Mouse (Mus musculus): ENCODE measurements around the gene Fgd3. TPM values are rescaled to one million over a fixed set of nuclear protein-coding genes. Genes with fewer than 3 reads are reported as not detected.

Gene Fgd3
- polyA plus RNA-seq, 1 experiment from 2014 or later: 0.95 TPM

DNA sequence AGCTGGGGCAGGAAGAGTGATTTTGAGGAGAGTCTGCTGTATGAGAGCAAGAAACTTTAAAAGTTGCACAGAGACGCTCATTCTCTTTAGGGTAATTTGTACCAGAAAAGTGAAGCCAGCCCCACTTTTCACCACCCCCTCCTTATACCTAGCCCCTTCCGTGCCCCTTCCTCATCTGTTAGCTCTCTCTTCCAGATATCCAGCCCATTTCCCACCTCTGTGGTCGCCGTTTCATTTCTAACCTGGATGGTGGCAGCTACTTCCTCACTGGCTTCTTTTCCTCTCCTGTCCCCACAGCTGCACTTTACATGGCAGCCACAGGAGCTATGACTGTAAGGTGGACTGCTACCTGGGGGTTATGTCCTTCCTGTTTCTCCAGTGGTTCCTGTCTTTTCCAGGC lies 100.7 kb downstream of the Fgd3 start:
- ATAC-seq (replicated peaks; ENCODE audit: insufficient number of reproducible peaks, low FRiP score, low TSS enrichment, low read depth) (no peak), DNase-seq (ENCODE audit: low spot score) (no peak)
- Histone ChIP-seq H3K27me3 (ENCODE audit: control insufficient read depth, insufficient read depth, low read length) (no peaks in the 10 kb centered on the region), H3K9me3 (replicated peaks; ENCODE audit: control insufficient read depth, low read length) (no peaks in the 10 kb centered on the region), H3K4me1 (ENCODE audit: control insufficient read depth, insufficient read depth, low read length) (peaks cover 2% of the 10 kb centered on the region; the same call in 1 of the 2 replicates), H3K27ac (replicated peaks; ENCODE audit: low read depth, low read length) (no peak overlapping the region), H3K4me3 (ENCODE audit: low read depth, low read length) (no peak overlapping the region), H3K4me2 (ENCODE audit: low read depth, low read length) (no peak overlapping the region), H3K9ac (replicated peaks; ENCODE audit: low read length) (no peak overlapping the region), H3K36me3 (replicated peaks; ENCODE audit: control insufficient read depth, insufficient read depth, low read depth, low read length) (no peaks in the 10 kb centered on the region)
- WGBS: 79% methylated on average over 4 of the region's 4 CpGs

DNA sequence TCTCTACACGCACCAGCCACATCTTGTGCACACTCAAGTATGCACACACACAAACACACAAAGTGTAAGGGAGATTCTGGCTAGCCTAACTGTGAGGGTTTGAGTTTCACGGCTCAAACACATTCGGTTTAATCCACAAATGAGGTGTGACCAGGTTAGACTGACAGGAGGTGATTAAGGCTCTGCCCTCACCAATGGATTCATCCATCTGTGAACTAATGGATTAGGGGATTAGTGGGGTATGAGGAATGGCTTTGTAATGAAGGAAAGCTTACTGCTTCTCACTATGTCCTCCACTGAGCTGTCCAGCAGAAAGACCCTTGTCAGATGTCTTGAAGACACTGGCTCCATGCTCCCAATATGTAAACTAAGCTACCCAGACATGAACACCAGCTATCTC lies 101.5 kb downstream of the Fgd3 start:
- H3K9me3 ChIP-seq (replicated peaks; ENCODE audit: control insufficient read depth, low read length): no peaks in the 10 kb centered on the region
- 58% methylated on average over 3 of the region's 3 CpGs for WGBS
- H3K4me2 ChIP-seq (ENCODE audit: low read depth, low read length): no peak overlapping the region
- H3K9ac ChIP-seq (replicated peaks; ENCODE audit: low read length): no peak overlapping the region
- DNase-seq (ENCODE audit: low spot score): peak; percentile 6
- no peak overlapping the region for H3K27ac ChIP-seq (replicated peaks; ENCODE audit: low read depth, low read length)
- no peaks in the 10 kb centered on the region for H3K36me3 ChIP-seq (replicated peaks; ENCODE audit: control insufficient read depth, insufficient read depth, low read depth, low read length)
- peaks cover 2% of the 10 kb centered on the region; the same call in 1 of the 2 replicates for H3K4me1 ChIP-seq (ENCODE audit: control insufficient read depth, insufficient read depth, low read length)
- H3K27me3 ChIP-seq (ENCODE audit: control insufficient read depth, insufficient read depth, low read length): no peaks in the 10 kb centered on the region
- no peak for ATAC-seq (replicated peaks; ENCODE audit: insufficient number of reproducible peaks, low FRiP score, low TSS enrichment, low read depth)
- H3K4me3 ChIP-seq (ENCODE audit: low read depth, low read length): no peak overlapping the region

DNA sequence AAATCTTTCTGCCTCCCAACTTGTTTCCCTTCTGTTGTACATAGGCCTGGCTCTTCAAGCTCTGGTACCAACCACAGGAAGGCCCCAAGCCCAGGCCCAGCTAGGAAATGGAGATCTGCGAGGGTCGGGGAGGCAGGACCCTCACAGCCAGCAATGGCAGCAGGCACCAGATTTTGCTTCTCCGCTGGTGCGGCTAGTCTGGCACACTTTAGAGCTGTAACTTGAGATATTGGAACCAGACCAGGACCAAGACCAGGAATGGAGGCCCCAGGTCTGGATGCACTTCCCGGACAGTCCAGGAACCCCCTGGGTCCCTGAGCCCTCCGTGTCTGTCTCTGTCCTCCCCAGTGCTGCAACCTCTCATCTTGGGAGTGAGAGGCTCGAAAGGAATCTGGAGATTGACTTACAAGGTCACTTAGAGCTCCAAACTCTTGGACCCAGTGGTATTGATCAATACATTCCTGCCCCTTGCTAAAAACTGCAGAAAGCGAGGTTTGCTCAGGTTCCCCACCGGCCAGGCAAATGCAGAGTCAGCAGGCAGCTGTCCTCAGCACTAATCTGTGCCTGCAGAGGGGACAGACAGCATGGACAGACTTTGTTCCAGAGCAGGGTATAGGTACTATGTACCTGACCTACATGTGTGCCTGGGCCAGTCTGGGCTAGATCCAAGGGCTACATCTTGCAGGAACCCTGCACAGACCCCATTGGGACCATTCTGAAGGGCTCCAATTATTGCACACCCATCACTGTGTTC lies 103.1 kb downstream of the Fgd3 start:
- peak; percentile 46 for DNase-seq (ENCODE audit: low spot score)
- H3K27ac ChIP-seq (replicated peaks; ENCODE audit: low read depth, low read length): no peak overlapping the region
- 41% methylated on average over 9 of the region's 9 CpGs for WGBS
- H3K36me3 ChIP-seq (replicated peaks; ENCODE audit: control insufficient read depth, insufficient read depth, low read depth, low read length): no peaks in the 10 kb centered on the region
- ATAC-seq (replicated peaks; ENCODE audit: insufficient number of reproducible peaks, low FRiP score, low TSS enrichment, low read depth): no peak
- H3K4me3 ChIP-seq (ENCODE audit: low read depth, low read length): no peak overlapping the region
- H3K4me2 ChIP-seq (ENCODE audit: low read depth, low read length): no peak overlapping the region; the same call in 1 of the 2 replicates
- H3K9me3 ChIP-seq (replicated peaks; ENCODE audit: control insufficient read depth, low read length): no peaks in the 10 kb centered on the region
- H3K4me1 ChIP-seq (ENCODE audit: control insufficient read depth, insufficient read depth, low read length): peaks cover 2% of the 10 kb centered on the region; the same call in 1 of the 2 replicates
- no peaks in the 10 kb centered on the region for H3K27me3 ChIP-seq (ENCODE audit: control insufficient read depth, insufficient read depth, low read length)
- no peak overlapping the region for H3K9ac ChIP-seq (replicated peaks; ENCODE audit: low read length)

DNA sequence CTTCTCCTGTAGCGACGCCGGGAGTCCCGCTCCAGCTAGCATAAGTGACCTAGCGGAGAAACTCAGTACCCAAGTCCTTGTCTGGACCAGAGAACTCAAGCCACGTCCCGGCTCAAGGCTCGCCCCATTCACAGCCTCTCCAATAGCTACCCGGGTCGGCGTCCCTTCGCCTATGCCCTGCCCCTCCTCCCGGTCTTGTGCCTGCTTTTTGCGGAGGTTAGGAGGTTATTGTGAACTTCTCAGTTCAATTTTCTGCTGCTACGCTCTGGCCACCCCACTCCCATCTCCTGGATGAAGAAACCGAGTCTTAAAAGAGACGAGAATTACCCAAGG lies 103.9 kb downstream of the Fgd3 start:
- peaks cover 2% of the 10 kb centered on the region; the same call in 1 of the 2 replicates for H3K4me1 ChIP-seq (ENCODE audit: control insufficient read depth, insufficient read depth, low read length)
- ATAC-seq (replicated peaks; ENCODE audit: insufficient number of reproducible peaks, low FRiP score, low TSS enrichment, low read depth) (no peak; the same call in 1 of the 2 replicates), DNase-seq (ENCODE audit: low spot score) (no peak)
- 3% methylated on average over 17 of the region's 17 CpGs for WGBS
- H3K27ac ChIP-seq (replicated peaks; ENCODE audit: low read depth, low read length): no peak overlapping the region
- H3K4me2 ChIP-seq (ENCODE audit: low read depth, low read length): peak overlapping the region; percentile 89
- H3K27me3 ChIP-seq (ENCODE audit: control insufficient read depth, insufficient read depth, low read length): no peaks in the 10 kb centered on the region
- no peaks in the 10 kb centered on the region for H3K36me3 ChIP-seq (replicated peaks; ENCODE audit: control insufficient read depth, insufficient read depth, low read depth, low read length)
- H3K9ac ChIP-seq (replicated peaks; ENCODE audit: low read length): peak overlapping the region; percentile 45
- no peaks in the 10 kb centered on the region for H3K9me3 ChIP-seq (replicated peaks; ENCODE audit: control insufficient read depth, low read length)
- peak overlapping the region; percentile 76 for H3K4me3 ChIP-seq (ENCODE audit: low read depth, low read length)

DNA sequence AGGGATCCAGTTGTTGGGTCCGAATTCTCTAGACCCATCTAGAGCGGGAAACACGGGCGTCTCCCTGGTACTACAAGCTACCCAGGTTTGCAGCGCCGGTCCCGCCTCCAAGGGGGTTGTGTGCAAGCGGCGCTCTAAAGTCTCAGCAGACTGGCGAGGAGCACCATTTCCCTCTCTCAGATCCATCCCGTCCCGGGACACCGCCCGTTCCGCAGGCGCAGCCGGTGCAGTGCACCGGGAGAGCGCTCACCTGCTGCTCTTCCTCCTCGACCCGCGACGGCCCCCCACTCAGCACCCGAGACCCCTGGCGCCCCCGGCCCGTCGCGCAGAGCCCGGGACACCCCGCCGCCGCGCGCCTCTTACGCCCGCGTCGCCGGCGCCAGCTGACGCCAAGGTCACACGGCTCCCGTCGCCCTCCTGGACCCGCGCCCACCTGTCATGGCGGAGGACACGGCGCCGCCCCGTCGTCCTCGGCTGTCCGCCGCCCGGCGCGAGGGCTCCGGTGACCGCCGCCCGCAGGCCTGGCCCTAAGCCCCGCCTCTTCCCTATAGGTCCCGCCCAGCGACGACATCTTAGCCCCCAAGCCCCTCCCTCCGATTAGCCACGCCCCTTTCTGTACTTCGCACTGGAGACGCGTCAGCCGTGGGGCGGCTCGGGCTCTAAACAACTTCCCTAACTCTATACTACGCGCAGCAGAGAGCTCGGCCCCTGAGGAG lies 104.4 kb downstream of the Fgd3 start, which contains the start of gene Card19:
TSS of gene Card19 (minus strand) at position 534 of the 716 bp plus-strand sequence.
- Histone ChIP-seq H3K36me3 (replicated peaks; ENCODE audit: control insufficient read depth, insufficient read depth, low read depth, low read length) (no peaks in the 10 kb centered on the region), H3K9ac (replicated peaks; ENCODE audit: low read length) (peak within 1 kb of the TSS; percentile 76), H3K27ac (replicated peaks; ENCODE audit: low read depth, low read length) (no peak within 1 kb of the TSS), H3K27me3 (ENCODE audit: control insufficient read depth, insufficient read depth, low read length) (no peaks in the 10 kb centered on the region), H3K4me2 (ENCODE audit: low read depth, low read length) (peak within 1 kb of the TSS; percentile 89), H3K9me3 (replicated peaks; ENCODE audit: control insufficient read depth, low read length) (no peaks in the 10 kb centered on the region), H3K4me1 (ENCODE audit: control insufficient read depth, insufficient read depth, low read length) (peaks cover 2% of the 10 kb centered on the region; the same call in 1 of the 2 replicates), H3K4me3 (ENCODE audit: low read depth, low read length) (peak within 1 kb of the TSS; percentile 76)
- peak; percentile 82 for ATAC-seq (replicated peaks; ENCODE audit: insufficient number of reproducible peaks, low FRiP score, low TSS enrichment, low read depth)
- DNase-seq (ENCODE audit: low spot score): peak; percentile 97
- WGBS: under 1% methylated on average over 76 of the region's 78 CpGs

DNA sequence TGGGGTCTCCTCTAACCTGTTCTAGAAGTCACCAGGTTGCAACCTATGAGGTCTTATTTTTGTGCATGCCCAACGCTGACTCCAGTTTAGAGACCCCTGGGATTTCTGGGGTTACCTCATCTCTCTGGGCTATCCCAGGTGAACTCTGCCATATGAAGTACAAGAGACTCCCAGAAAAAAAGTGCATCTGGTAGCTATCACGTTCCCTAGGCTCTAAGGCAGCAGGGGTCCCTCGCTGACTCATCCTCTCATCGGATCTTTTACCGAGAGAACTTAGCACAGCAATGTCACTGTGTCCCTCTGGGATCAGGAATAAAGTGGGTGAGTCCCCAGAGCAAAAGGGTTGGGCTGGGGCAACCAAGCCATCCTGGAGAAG lies 105.0 kb downstream of the Fgd3 start:
- Histone ChIP-seq H3K4me1 (ENCODE audit: control insufficient read depth, insufficient read depth, low read length) (peaks cover 2% of the 10 kb centered on the region; the same call in 1 of the 2 replicates), H3K9ac (replicated peaks; ENCODE audit: low read length) (peak overlapping the region; percentile 76), H3K36me3 (replicated peaks; ENCODE audit: control insufficient read depth, insufficient read depth, low read depth, low read length) (no peaks in the 10 kb centered on the region), H3K27me3 (ENCODE audit: control insufficient read depth, insufficient read depth, low read length) (no peaks in the 10 kb centered on the region), H3K27ac (replicated peaks; ENCODE audit: low read depth, low read length) (no peak overlapping the region), H3K9me3 (replicated peaks; ENCODE audit: control insufficient read depth, low read length) (no peaks in the 10 kb centered on the region), H3K4me3 (ENCODE audit: low read depth, low read length) (peak overlapping the region; percentile 76), H3K4me2 (ENCODE audit: low read depth, low read length) (peak overlapping the region; percentile 89)
- ATAC-seq (replicated peaks; ENCODE audit: insufficient number of reproducible peaks, low FRiP score, low TSS enrichment, low read depth) (no peak), DNase-seq (ENCODE audit: low spot score) (peak; percentile 29)
- 4% methylated on average over 5 of the region's 5 CpGs for WGBS

DNA sequence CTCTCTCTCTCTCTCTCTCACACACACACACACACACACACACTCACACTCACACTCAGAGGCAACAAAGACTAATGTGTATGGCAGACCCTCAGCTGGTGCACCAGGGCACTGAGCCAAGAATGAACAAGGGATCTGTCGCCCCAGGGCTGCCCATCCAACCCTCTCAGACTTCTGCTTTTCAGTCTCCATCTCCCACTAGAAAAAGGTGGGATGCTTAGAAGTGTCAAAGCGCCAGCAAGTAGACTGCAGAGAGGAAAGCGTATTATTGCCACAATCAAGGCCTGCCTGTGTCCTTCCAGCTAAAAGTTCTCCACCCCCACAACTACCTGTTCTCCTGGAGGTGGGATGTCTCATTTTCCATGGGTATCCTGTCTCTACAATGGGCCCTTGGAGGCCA lies 105.7 kb downstream of the Fgd3 start:
- no peak for DNase-seq (ENCODE audit: low spot score)
- Histone ChIP-seq H3K4me1 (ENCODE audit: control insufficient read depth, insufficient read depth, low read length) (peaks cover 2% of the 10 kb centered on the region; the same call in 1 of the 2 replicates), H3K9ac (replicated peaks; ENCODE audit: low read length) (no peak overlapping the region), H3K9me3 (replicated peaks; ENCODE audit: control insufficient read depth, low read length) (no peaks in the 10 kb centered on the region), H3K4me3 (ENCODE audit: low read depth, low read length) (no peak overlapping the region), H3K27me3 (ENCODE audit: control insufficient read depth, insufficient read depth, low read length) (no peaks in the 10 kb centered on the region), H3K27ac (replicated peaks; ENCODE audit: low read depth, low read length) (no peak overlapping the region), H3K36me3 (replicated peaks; ENCODE audit: control insufficient read depth, insufficient read depth, low read depth, low read length) (no peaks in the 10 kb centered on the region), H3K4me2 (ENCODE audit: low read depth, low read length) (no peak overlapping the region)
- ATAC-seq (replicated peaks; ENCODE audit: insufficient number of reproducible peaks, low FRiP score, low TSS enrichment, low read depth): no peak
- WGBS: 87% methylated on average over 3 of the region's 3 CpGs

DNA sequence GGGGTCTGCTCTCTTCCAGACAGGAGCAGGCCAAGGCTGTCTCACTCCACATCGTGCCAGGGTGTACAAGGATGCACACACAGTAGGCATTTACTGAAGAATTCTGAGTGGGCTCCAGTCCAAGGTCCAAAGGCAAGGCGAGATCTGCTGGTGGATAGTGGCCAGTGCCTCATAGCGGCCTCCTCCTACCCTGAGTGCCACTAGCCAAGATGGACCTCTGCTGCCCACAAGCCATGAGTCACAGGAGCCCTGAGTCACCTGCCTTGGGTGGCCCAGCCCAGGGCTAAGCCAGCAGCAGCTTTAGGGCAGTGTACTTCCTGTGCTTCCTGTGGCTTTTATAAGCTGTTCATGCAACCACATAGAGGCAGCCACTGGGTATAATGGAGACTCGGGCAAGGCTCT lies 106.6 kb downstream of the Fgd3 start:
- Histone ChIP-seq H3K4me1 (ENCODE audit: control insufficient read depth, insufficient read depth, low read length) (peaks cover 2% of the 10 kb centered on the region; the same call in 1 of the 2 replicates), H3K9me3 (replicated peaks; ENCODE audit: control insufficient read depth, low read length) (no peaks in the 10 kb centered on the region)

More for the DNA sequence above, 106.6 kb downstream of the Fgd3 start:
- Histone ChIP-seq H3K4me2 (ENCODE audit: low read depth, low read length) (no peak overlapping the region), H3K4me3 (ENCODE audit: low read depth, low read length) (no peak overlapping the region), H3K36me3 (replicated peaks; ENCODE audit: control insufficient read depth, insufficient read depth, low read depth, low read length) (no peaks in the 10 kb centered on the region), H3K27ac (replicated peaks; ENCODE audit: low read depth, low read length) (no peak overlapping the region), H3K27me3 (ENCODE audit: control insufficient read depth, insufficient read depth, low read length) (no peaks in the 10 kb centered on the region), H3K9ac (replicated peaks; ENCODE audit: low read length) (no peak overlapping the region)
- no peak for DNase-seq (ENCODE audit: low spot score)
- ATAC-seq (replicated peaks; ENCODE audit: insufficient number of reproducible peaks, low FRiP score, low TSS enrichment, low read depth): no peak
- 73% methylated on average over 4 of the region's 4 CpGs for WGBS
